Mouse (Mus musculus): ENCODE data around the gene Hexim1. TPM values are rescaled to one million over a fixed set of nuclear protein-coding genes. Genes with fewer than 3 reads are reported as not detected.
A peak's percentile ranks its signal among the peaks of the same experiment; 100 is the strongest.

Gene Hexim1
- polyA plus RNA-seq, 1 experiment from 2014 or later: 2.8 TPM

- 0 out of 2 replicates have a peak, but pooled peaks have one; percentile 56 for ATAC-seq (ENCODE audit: insufficient number of reproducible peaks, low FRiP score)
- Histone ChIP-seq H3K27me3 (replicated peaks) (peaks cover 17% of the 10 kb centered on the region), H3K36me3 (no peaks in the 10 kb centered on the region), H3K9me3 (replicated peaks) (no peaks in the 10 kb centered on the region; the same call in 1 of the 2 replicates), H3K9ac (no peak overlapping the region), H3K4me3 (no peak overlapping the region), H3K4me2 (peak overlapping the region; percentile 45), H3K4me1 (replicated peaks) (peaks cover 8% of the 10 kb centered on the region; the same call in 1 of the 2 replicates), H3K27ac (ENCODE audit: poor library complexity, severe bottlenecking) (no peak overlapping the region)
- WGBS: 15% methylated on average over 10 of the region's 10 CpGs
These were observed 48.4 kb downstream of the Hexim1 start for GRCm38 (mm10) chr11:103164391-103164790.

DNA sequence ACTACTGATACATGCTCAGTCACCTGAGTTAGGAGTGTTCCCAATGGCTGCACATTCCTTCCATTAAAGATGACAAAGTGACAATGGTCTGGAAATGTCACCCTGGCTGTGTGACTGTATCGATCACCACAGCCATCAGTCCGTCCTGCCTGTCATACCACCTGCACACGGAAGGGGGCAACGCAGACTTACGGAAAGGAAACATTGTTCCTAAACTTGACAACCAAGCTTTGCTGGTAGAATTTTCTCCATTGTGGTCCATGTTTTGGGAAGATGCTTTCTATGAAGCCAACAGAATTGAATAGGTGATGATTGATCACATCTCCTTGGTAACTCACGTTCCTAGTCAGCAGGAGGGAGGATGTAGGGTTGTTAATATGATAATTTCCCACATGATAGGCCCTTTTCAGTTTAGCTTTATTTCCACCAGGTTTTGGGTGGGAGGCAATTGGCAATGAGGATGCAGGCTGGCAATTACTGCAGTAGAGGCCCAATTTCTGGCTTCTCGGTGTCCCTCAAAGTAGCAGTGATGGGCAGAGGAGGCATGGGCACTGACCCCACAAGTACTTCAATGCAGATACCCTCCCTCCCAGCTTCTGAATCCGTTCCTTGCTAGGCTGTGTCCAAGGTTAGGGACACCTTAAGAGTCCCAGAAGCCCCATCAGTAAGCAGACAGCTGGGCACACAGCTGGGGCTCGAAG, 52.8 kb downstream of the Hexim1 start:
- Histone ChIP-seq H3K9ac (no peak overlapping the region), H3K4me2 (no peak overlapping the region), H3K36me3 (no peaks in the 10 kb centered on the region), H3K27ac (ENCODE audit: poor library complexity, severe bottlenecking) (no peak overlapping the region), H3K4me3 (no peak overlapping the region), H3K4me1 (replicated peaks) (peaks cover 23% of the 10 kb centered on the region), H3K9me3 (replicated peaks) (no peaks in the 10 kb centered on the region; the same call in 1 of the 2 replicates), H3K27me3 (replicated peaks) (peaks cover 61% of the 10 kb centered on the region)
- 25% methylated on average over 9 of the region's 9 CpGs for WGBS
- no peak for ATAC-seq (ENCODE audit: insufficient number of reproducible peaks, low FRiP score)

Other genes with a start within 250 kb of the Hexim1 start
- gene Eftud2, start 235.2 kb upstream of the Hexim1 start, polyA plus RNA-seq (2016; fragmentation: Nextera tagmentation; extraction: Ambion mirVana): 145 and 146 TPM in 2 replicates
- gene Ccdc103, start 235.0 kb upstream of the Hexim1 start, polyA plus RNA-seq (2016; fragmentation: Nextera tagmentation; extraction: Ambion mirVana): 0.42 and 0.71 TPM in 2 replicates
- gene Fam187a, start 231.1 kb upstream of the Hexim1 start, polyA plus RNA-seq (2016; fragmentation: Nextera tagmentation; extraction: Ambion mirVana): not detected in 2 replicates
- 0.12 and 0.17 TPM in 2 replicates for gene Gfap, start 215.3 kb upstream of the Hexim1 start, polyA plus RNA-seq (2016; fragmentation: Nextera tagmentation; extraction: Ambion mirVana)
- 6.4 and 8.6 TPM in 2 replicates for gene Kif18b, start 191.1 kb upstream of the Hexim1 start, polyA plus RNA-seq (2016; fragmentation: Nextera tagmentation; extraction: Ambion mirVana)
- 0.87 and 1.4 TPM in 2 replicates for gene C1ql1, start 169.5 kb upstream of the Hexim1 start, polyA plus RNA-seq (2016; fragmentation: Nextera tagmentation; extraction: Ambion mirVana)
- gene Nmt1, start 88.0 kb upstream of the Hexim1 start, polyA plus RNA-seq (2016; fragmentation: Nextera tagmentation; extraction: Ambion mirVana): 46.9 and 50.4 TPM in 2 replicates
- 94.1 and 95.2 TPM in 2 replicates for gene Dcakd, start 87.9 kb upstream of the Hexim1 start, polyA plus RNA-seq (2016; fragmentation: Nextera tagmentation; extraction: Ambion mirVana)
- gene Plcd3, start 14.6 kb upstream of the Hexim1 start, polyA plus RNA-seq (2016; fragmentation: Nextera tagmentation; extraction: Ambion mirVana): 5.8 and 6.6 TPM in 2 replicates
- gene Acbd4, start 14.5 kb upstream of the Hexim1 start, polyA plus RNA-seq (2016; fragmentation: Nextera tagmentation; extraction: Ambion mirVana): 13.5 and 13.8 TPM in 2 replicates
- 7.8 and 8.4 TPM in 2 replicates for gene Hexim2, start 16.2 kb downstream of the Hexim1 start, polyA plus RNA-seq (2016; fragmentation: Nextera tagmentation; extraction: Ambion mirVana)
- gene Fmnl1, start 54.9 kb downstream of the Hexim1 start, polyA plus RNA-seq (2016; fragmentation: Nextera tagmentation; extraction: Ambion mirVana): 1.1 and 1.7 TPM in 2 replicates
- 0.17 TPM in 1 of 2 replicates, not detected in the other for gene 1700023F06Rik, start 92.3 kb downstream of the Hexim1 start, polyA plus RNA-seq (2016; fragmentation: Nextera tagmentation; extraction: Ambion mirVana)
- gene Spata32, start 102.2 kb downstream of the Hexim1 start, polyA plus RNA-seq (2016; fragmentation: Nextera tagmentation; extraction: Ambion mirVana): not detected in 2 replicates
- gene Map3k14, start 151.2 kb downstream of the Hexim1 start, polyA plus RNA-seq (2016; fragmentation: Nextera tagmentation; extraction: Ambion mirVana): 2.0 and 2.6 TPM in 2 replicates
- gene Arhgap27, start 247.5 kb downstream of the Hexim1 start, polyA plus RNA-seq (2016; fragmentation: Nextera tagmentation; extraction: Ambion mirVana): 6.7 and 8.9 TPM in 2 replicates

Data from heart, embryonic 12.5 days (tissue).